Mouse (Mus musculus) limb, embryonic 13.5 days (tissue): ENCODE data around the gene Acsm2. TPM values are rescaled to one million over a fixed set of nuclear protein-coding genes. Genes with fewer than 3 reads are reported as not detected.

Experiments used
- ATAC-seq: fragments of 200-750 bp; cut with Nextera tagmentation; 2 replicates; pipeline ENCODE4 v1.8.0; 2017; ENCODE audit warnings: low read depth, moderate number of reproducible peaks, moderate TSS enrichment; ENCODE audit not compliant: low FRiP score
- H3K27ac ChIP-seq: fragments of 300-500 bp; sonication (generic); 2 replicates; pipeline ENCODE4 v1.5.1; 2015; ENCODE audit warnings: inconsistent platforms, mild to moderate bottlenecking, moderate library complexity
- H3K27me3 ChIP-seq: fragments of 300-500 bp; sonication (generic); 2 replicates; pipeline ENCODE4 v1.6.1; 2015; ENCODE audit warnings: mild to moderate bottlenecking, inconsistent platforms
- H3K36me3 ChIP-seq: fragments of 300-500 bp; sonication (generic); 2 replicates; pipeline ENCODE4 v1.6.1; 2015; ENCODE audit warnings: inconsistent platforms, mild to moderate bottlenecking, moderate library complexity
- H3K4me1 ChIP-seq: fragments of 300-500 bp; sonication (generic); 2 replicates; pipeline ENCODE4 v1.6.1; 2015; ENCODE audit warnings: inconsistent platforms
- H3K4me2 ChIP-seq: fragments of 300-500 bp; sonication (generic); replicated peaks from 2 replicates; pipeline ENCODE4 v1.6.1; 2015; ENCODE audit warnings: inconsistent platforms, mild to moderate bottlenecking, moderate library complexity
- H3K4me3 ChIP-seq: fragments of 300-500 bp; sonication (generic); 2 replicates; pipeline ENCODE4 v1.5.1; 2015; ENCODE audit warnings: moderate library complexity, mild to moderate bottlenecking, inconsistent platforms
- H3K9ac ChIP-seq: fragments of 300-500 bp; sonication (generic); 2 replicates; pipeline ENCODE4 v1.6.1; 2015; ENCODE audit warnings: mild to moderate bottlenecking, inconsistent platforms
- H3K9me3 ChIP-seq: fragments of 300-500 bp; sonication (generic); 2 replicates; pipeline ENCODE4 v1.6.1; 2016; ENCODE audit warnings: inconsistent platforms
- WGBS: fragments of 180-500 bp; shearing (Covaris S2); methylation state at CpG from one replicate; pipeline ENCODE4 v1.1.7; 2015; 5-methylcytosine and 5-hydroxymethylcytosine counted together
- polyA plus RNA-seq: library from polyadenylated mRNA; unstranded; fragments of >200 nt; fragmentation: Nextera tagmentation; extraction: Ambion mirVana; gene quantifications from 2 replicates; pipeline ENCODE4 v1.2.1, GENCODE M21; 2015

Gene Acsm2
- polyA plus RNA-seq, 1 experiment from 2014 or later: not detected

GRCm38 (mm10) chr7:119596536-119596935 lies 42.4 kb downstream of the Acsm2 start:
- H3K9me3 ChIP-seq: no peaks in the 10 kb centered on the region
- no peaks in the 10 kb centered on the region for H3K27me3 ChIP-seq
- ATAC-seq: no peak
- WGBS: 50% methylated on average over 2 of the region's 2 CpGs
- H3K4me2 ChIP-seq: no peak overlapping the region
- H3K9ac ChIP-seq: no peak overlapping the region
- H3K4me3 ChIP-seq: no peak overlapping the region
- H3K27ac ChIP-seq: no peak overlapping the region
- no peaks in the 10 kb centered on the region for H3K36me3 ChIP-seq
- H3K4me1 ChIP-seq: no peaks in the 10 kb centered on the region

GRCm38 (mm10) chr7:119601195-119601953 lies 47.2 kb downstream of the Acsm2 start:
- no peak for ATAC-seq
- H3K27me3 ChIP-seq: no peaks in the 10 kb centered on the region
- H3K9me3 ChIP-seq: no peaks in the 10 kb centered on the region
- H3K9ac ChIP-seq: no peak overlapping the region
- 84% methylated on average over 2 of the region's 2 CpGs for WGBS
- no peak overlapping the region for H3K4me3 ChIP-seq
- H3K27ac ChIP-seq: no peak overlapping the region
- H3K36me3 ChIP-seq: no peaks in the 10 kb centered on the region
- H3K4me2 ChIP-seq: no peak overlapping the region
- H3K4me1 ChIP-seq: no peaks in the 10 kb centered on the region

GRCm38 (mm10) chr7:119601954-119602317 lies 47.8 kb downstream of the Acsm2 start:
- Histone ChIP-seq H3K9ac (no peak overlapping the region), H3K9me3 (no peaks in the 10 kb centered on the region), H3K4me2 (no peak overlapping the region), H3K27ac (no peak overlapping the region), H3K4me3 (no peak overlapping the region), H3K4me1 (no peaks in the 10 kb centered on the region), H3K36me3 (no peaks in the 10 kb centered on the region), H3K27me3 (no peaks in the 10 kb centered on the region)
- no peak for ATAC-seq
- WGBS: 49% methylated on average over 1 of the region's 1 CpGs

- Histone ChIP-seq H3K36me3 (no peaks in the 10 kb centered on the region), H3K4me1 (no peaks in the 10 kb centered on the region), H3K4me2 (no peak overlapping the region), H3K27me3 (no peaks in the 10 kb centered on the region), H3K27ac (no peak overlapping the region), H3K9ac (no peak overlapping the region), H3K4me3 (no peak overlapping the region), H3K9me3 (no peaks in the 10 kb centered on the region)
- WGBS: 82% methylated on average over 2 of the region's 2 CpGs
- no peak for ATAC-seq
These were observed 50.9 kb downstream of the Acsm2 start for GRCm38 (mm10) chr7:119604903-119605483.

- no peak for ATAC-seq
- H3K4me1 ChIP-seq: no peaks in the 10 kb centered on the region
- H3K4me3 ChIP-seq: no peak overlapping the region
- 69% methylated on average over 9 of the region's 9 CpGs for whole genome bisulfite sequencing
- H3K27ac ChIP-seq: no peak overlapping the region
- H3K36me3 ChIP-seq: no peaks in the 10 kb centered on the region
- H3K27me3 ChIP-seq: no peaks in the 10 kb centered on the region
- no peak overlapping the region for H3K9ac ChIP-seq
- H3K9me3 ChIP-seq: no peaks in the 10 kb centered on the region
- H3K4me2 ChIP-seq: no peak overlapping the region
These were observed 52.0 kb downstream of the Acsm2 start for GRCm38 (mm10) chr7:119605926-119606663.

GRCm38 (mm10) chr7:119606664-119607076 lies 52.5 kb downstream of the Acsm2 start, which contains the start of gene Acsm1:
Gene Acsm1, plus strand, starts transcription at chr7:119607026.
- H3K36me3 ChIP-seq: no peaks in the 10 kb centered on the region
- H3K9me3 ChIP-seq: no peaks in the 10 kb centered on the region
- H3K4me1 ChIP-seq: no peaks in the 10 kb centered on the region
- H3K9ac ChIP-seq: no peak within 1 kb of the TSS
- WGBS: 68% methylated on average over 5 of the region's 5 CpGs
- no peak within 1 kb of the TSS for H3K27ac ChIP-seq
- no peak within 1 kb of the TSS for H3K4me3 ChIP-seq
- no peak within 1 kb of the TSS for H3K4me2 ChIP-seq
- ATAC-seq: no peak
- no peaks in the 10 kb centered on the region for H3K27me3 ChIP-seq

- WGBS: 79% methylated on average over 9 of the region's 9 CpGs
- no peaks in the 10 kb centered on the region for H3K4me1 ChIP-seq
- ATAC-seq: no peak
- H3K4me2 ChIP-seq: no peak overlapping the region
- no peak overlapping the region for H3K4me3 ChIP-seq
- no peak overlapping the region for H3K9ac ChIP-seq
- H3K27me3 ChIP-seq: no peaks in the 10 kb centered on the region
- no peaks in the 10 kb centered on the region for H3K9me3 ChIP-seq
- H3K36me3 ChIP-seq: no peaks in the 10 kb centered on the region
- H3K27ac ChIP-seq: no peak overlapping the region
These were observed 53.8 kb downstream of the Acsm2 start for GRCm38 (mm10) chr7:119607796-119608515.

- WGBS: 49% methylated on average over 1 of the region's 1 CpGs
These were observed 62.4 kb downstream of the Acsm2 start for GRCm38 (mm10) chr7:119616531-119616930.

GRCm38 (mm10) chr7:119617593-119617992 lies 63.5 kb downstream of the Acsm2 start:
- no peaks in the 10 kb centered on the region for H3K36me3 ChIP-seq
- no peak for ATAC-seq
- WGBS: 77% methylated on average over 6 of the region's 6 CpGs
- no peaks in the 10 kb centered on the region for H3K4me1 ChIP-seq
- no peak overlapping the region for H3K27ac ChIP-seq
- no peak overlapping the region for H3K4me3 ChIP-seq
- no peak overlapping the region for H3K4me2 ChIP-seq
- H3K9me3 ChIP-seq: no peaks in the 10 kb centered on the region
- H3K9ac ChIP-seq: no peak overlapping the region
- H3K27me3 ChIP-seq: no peaks in the 10 kb centered on the region

More at GRCm38 (mm10) chr7:119616531-119616930, 62.4 kb downstream of the Acsm2 start:
- Histone ChIP-seq H3K4me1 (no peaks in the 10 kb centered on the region), H3K9me3 (no peaks in the 10 kb centered on the region), H3K4me2 (no peak overlapping the region), H3K27me3 (no peaks in the 10 kb centered on the region), H3K36me3 (no peaks in the 10 kb centered on the region), H3K4me3 (no peak overlapping the region), H3K9ac (no peak overlapping the region), H3K27ac (no peak overlapping the region)
- no peak for ATAC-seq

GRCm38 (mm10) chr7:119618209-119618935 lies 64.2 kb downstream of the Acsm2 start:
- Histone ChIP-seq H3K4me3 (no peak overlapping the region), H3K27ac (no peak overlapping the region), H3K36me3 (no peaks in the 10 kb centered on the region), H3K9me3 (no peaks in the 10 kb centered on the region), H3K27me3 (no peaks in the 10 kb centered on the region), H3K9ac (no peak overlapping the region), H3K4me2 (no peak overlapping the region), H3K4me1 (no peaks in the 10 kb centered on the region)
- 45% methylated on average over 4 of the region's 4 CpGs for WGBS
- ATAC-seq: no peak

- H3K27ac ChIP-seq: no peak overlapping the region
- H3K36me3 ChIP-seq: no peaks in the 10 kb centered on the region
- no peak overlapping the region for H3K4me2 ChIP-seq
- ATAC-seq: no peak
- H3K4me1 ChIP-seq: no peaks in the 10 kb centered on the region
- H3K9me3 ChIP-seq: no peaks in the 10 kb centered on the region
- no peak overlapping the region for H3K9ac ChIP-seq
- H3K27me3 ChIP-seq: no peaks in the 10 kb centered on the region
- no peak overlapping the region for H3K4me3 ChIP-seq
These were observed 66.0 kb downstream of the Acsm2 start for GRCm38 (mm10) chr7:119620157-119620556.
